Mouse (Mus musculus) midbrain, embryonic 14.5 days (tissue): ENCODE data around the gene Trim40. TPM values are rescaled to one million over a fixed set of nuclear protein-coding genes. Genes with fewer than 3 reads are reported as not detected.
A peak's percentile ranks its signal among the peaks of the same experiment; 100 is the strongest.

Experiments used
- ATAC-seq: fragments of 200-750 bp; cut with Nextera tagmentation; 2 replicates; pipeline ENCODE4 v1.8.0; 2017; ENCODE audit warnings: moderate number of reproducible peaks, moderate library complexity; ENCODE audit not compliant: low FRiP score, low TSS enrichment
- DNase-seq: peaks from one replicate; pipeline ENCODE4 v3.0.0-alpha.2; 2015
- H3K27ac ChIP-seq: fragments of 300-500 bp; sonication (generic); replicated peaks from 2 replicates; pipeline ENCODE4 v1.5.1; 2014; ENCODE audit warnings: mild to moderate bottlenecking, low read depth, low read length, moderate library complexity
- H3K27me3 ChIP-seq: fragments of 300-500 bp; sonication (generic); 2 replicates; pipeline ENCODE4 v1.6.1; 2014; ENCODE audit warnings: low read length, control low read depth, mixed read lengths; ENCODE audit not compliant: control insufficient read depth, insufficient read depth
- H3K36me3 ChIP-seq: fragments of 300-500 bp; sonication (generic); 2 replicates; pipeline ENCODE4 v1.6.1; 2014; ENCODE audit warnings: low read length, control low read depth; ENCODE audit not compliant: control insufficient read depth, insufficient read depth
- H3K4me1 ChIP-seq: fragments of 300-500 bp; sonication (generic); 2 replicates; pipeline ENCODE4 v1.6.1; 2014; ENCODE audit warnings: mild to moderate bottlenecking, antibody characterized with exemption, low read length, control low read depth; ENCODE audit not compliant: control insufficient read depth, insufficient read depth
- H3K4me2 ChIP-seq: fragments of 300-500 bp; sonication (generic); 2 replicates; pipeline ENCODE4 v1.6.1; 2014; ENCODE audit warnings: mild to moderate bottlenecking, low read length, moderate library complexity
- H3K4me3 ChIP-seq: fragments of 300-500 bp; sonication (generic); replicated peaks from 2 replicates; pipeline ENCODE4 v1.5.1; 2014; ENCODE audit warnings: low read depth, low read length
- H3K9ac ChIP-seq: fragments of 300-500 bp; sonication (generic); replicated peaks from 2 replicates; pipeline ENCODE4 v1.6.1; 2014; ENCODE audit warnings: mild to moderate bottlenecking, low read length, moderate library complexity
- H3K9me3 ChIP-seq: fragments of 300-500 bp; sonication (generic); 2 replicates; pipeline ENCODE4 v1.6.1; 2016; ENCODE audit warnings: low read length, control low read depth, mixed read lengths; ENCODE audit not compliant: control insufficient read depth
- WGBS: fragments of 180-500 bp; shearing (Covaris S2); extraction: QIAGEN DNeasy Blood & Tissue Kit; methylation state at CpG from one replicate; pipeline ENCODE4 v1.1.7; 2014; 5-methylcytosine and 5-hydroxymethylcytosine counted together
- polyA plus RNA-seq: library from polyadenylated mRNA; unstranded; fragments of >200 nt; fragmentation: Nextera tagmentation; extraction: Ambion mirVana; gene quantifications from 2 replicates; pipeline ENCODE4 v1.2.1, GENCODE M21; 2014

Trim40 gene
- polyA plus RNA-seq, 1 experiment from 2014 or later = not detected

DNA sequence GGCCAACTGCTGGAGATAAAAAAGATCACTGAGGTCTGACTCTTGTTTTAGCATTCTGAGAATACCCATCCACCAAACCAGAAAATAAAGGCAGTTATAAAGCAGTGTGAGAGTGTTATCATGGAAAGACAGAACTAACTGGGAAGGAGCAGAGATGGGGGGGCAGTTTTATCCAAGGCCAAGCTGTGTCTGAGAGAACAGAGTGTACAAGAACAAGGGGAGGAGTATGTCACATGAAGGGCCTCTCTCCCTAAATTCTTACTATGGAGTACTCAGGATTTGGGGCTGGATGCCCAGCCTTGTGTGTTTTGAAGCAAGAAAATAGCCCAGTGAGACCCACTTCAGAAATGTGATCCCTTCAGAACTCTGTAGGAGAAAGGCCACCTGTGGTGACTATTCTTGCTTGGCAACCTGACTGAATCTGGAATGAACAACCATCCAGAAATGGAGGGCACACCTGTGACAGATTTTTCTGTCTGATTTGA is 48.9 kb downstream of the Trim40 start:
- peaks cover 9% of the 10 kb centered on the region; the same call in 1 of the 2 replicates for H3K4me1 ChIP-seq
- H3K36me3 ChIP-seq = 0 out of 2 replicates have a peak, but pooled peaks cover 9% of the 10 kb centered on the region
- H3K4me2 ChIP-seq = no peak overlapping the region

DNA sequence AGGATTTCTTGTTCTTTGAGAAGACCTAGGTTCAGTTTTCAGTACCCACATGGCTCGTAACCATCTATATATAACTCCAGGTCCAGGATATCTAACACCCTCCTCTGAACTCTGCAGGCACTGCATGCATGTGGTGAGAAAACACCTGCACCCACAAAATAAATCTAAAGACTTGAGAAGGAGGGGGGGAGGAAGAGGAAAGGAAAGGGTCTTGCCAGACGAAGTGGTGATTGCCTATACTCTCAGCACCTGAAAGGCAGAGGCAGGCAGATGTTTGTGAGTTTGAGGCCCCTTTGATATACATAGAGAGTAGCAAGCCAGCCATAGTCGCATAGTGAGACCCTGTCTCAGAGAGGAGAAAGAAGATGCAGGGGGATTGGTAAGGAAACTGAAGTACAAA is 50.0 kb downstream of the Trim40 start:
- Histone ChIP-seq H3K4me2 (no peak overlapping the region), H3K4me1 (peaks cover 10% of the 10 kb centered on the region; the same call in 1 of the 2 replicates), H3K9ac (no peak overlapping the region), H3K4me3 (no peak overlapping the region), H3K36me3 (0 out of 2 replicates have a peak, but pooled peaks cover 9% of the 10 kb centered on the region), H3K27ac (no peak overlapping the region), H3K9me3 (no peaks in the 10 kb centered on the region), H3K27me3 (no peaks in the 10 kb centered on the region)
- 87% methylated on average over 3 of the region's 3 CpGs for WGBS
- DNase-seq (no peak), ATAC-seq (no peak)

More for the DNA sequence above, 48.9 kb downstream of the Trim40 start:
- Histone ChIP-seq H3K4me3 (no peak overlapping the region), H3K9ac (no peak overlapping the region), H3K27ac (no peak overlapping the region), H3K27me3 (no peaks in the 10 kb centered on the region), H3K9me3 (no peaks in the 10 kb centered on the region)
- no peak for ATAC-seq
- no peak for DNase-seq

DNA sequence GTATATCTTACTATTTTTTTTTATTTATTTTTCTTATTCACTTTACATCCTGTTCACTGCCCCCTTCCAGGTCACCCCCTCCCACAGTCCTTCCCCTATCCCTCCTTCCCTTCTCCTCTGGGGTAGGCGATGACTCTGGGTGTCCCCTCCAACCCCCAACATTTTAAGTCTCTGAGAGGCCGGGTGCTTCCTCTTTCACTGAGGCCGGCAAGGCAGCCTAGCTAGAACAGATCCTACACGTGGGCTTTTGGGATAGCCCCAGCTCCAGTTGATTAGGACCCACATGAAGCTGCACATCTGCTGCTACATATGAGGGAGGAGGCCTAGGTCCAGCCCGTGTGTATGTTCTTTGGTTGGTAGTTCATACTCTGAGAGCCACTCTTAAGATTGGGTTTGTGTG is 50.9 kb downstream of the Trim40 start:
- Histone ChIP-seq H3K36me3 (0 out of 2 replicates have a peak, but pooled peaks cover 6% of the 10 kb centered on the region), H3K9me3 (no peaks in the 10 kb centered on the region), H3K4me1 (peaks cover 10% of the 10 kb centered on the region; the same call in 1 of the 2 replicates), H3K4me3 (no peak overlapping the region), H3K4me2 (no peak overlapping the region), H3K9ac (no peak overlapping the region), H3K27ac (no peak overlapping the region), H3K27me3 (no peaks in the 10 kb centered on the region)
- no peak for DNase-seq
- WGBS = 88% methylated on average over 5 of the region's 5 CpGs
- no peak for ATAC-seq

DNA sequence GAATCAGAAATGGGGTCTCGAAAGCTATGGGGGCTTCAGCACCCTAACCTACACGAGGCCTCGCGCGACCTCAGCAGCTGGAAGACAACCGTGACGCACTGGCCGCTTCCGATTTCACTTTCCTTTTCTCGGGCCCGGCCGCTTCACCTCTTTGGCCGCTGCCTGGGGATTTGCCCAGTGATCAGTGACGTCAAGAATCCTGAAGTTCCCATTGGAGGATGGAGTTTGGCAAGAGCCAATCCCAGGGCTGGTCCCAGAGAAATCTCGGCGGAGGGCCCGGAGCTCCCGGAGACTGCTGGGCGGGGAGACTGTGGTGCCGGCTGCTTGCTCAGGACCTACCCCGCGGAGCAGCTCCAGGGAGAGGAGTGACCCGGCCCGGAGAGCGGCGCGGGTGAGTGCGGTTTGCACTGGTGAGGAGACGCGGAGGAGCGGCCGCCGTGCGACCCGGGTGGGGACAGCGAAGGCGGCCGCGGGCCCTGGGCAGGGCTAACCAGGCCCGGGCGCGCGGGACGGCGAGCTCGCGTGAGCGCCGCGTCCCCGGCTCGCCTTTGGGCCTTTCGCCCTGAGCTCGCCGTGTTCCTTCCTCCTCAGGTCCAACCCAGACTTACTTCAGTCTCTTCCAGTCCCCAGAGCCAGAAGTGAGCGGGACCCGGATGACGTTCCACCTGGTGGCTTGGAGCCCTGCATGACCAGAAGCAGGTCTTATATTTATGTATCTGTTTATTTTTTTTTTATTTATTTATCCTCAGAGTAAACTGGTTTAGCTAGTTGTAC is 52.9 kb downstream of the Trim40 start, which contains the start of gene Trim26:
Trim26 (plus strand) TSS at position 261 of the 774 bp plus-strand sequence.
- Histone ChIP-seq H3K27me3 (no peaks in the 10 kb centered on the region), H3K4me3 (peak within 1 kb of the TSS; percentile 80), H3K4me2 (peak within 1 kb of the TSS; percentile 64), H3K36me3 (0 out of 2 replicates have a peak, but pooled peaks cover under 1% of the 10 kb centered on the region), H3K9me3 (no peaks in the 10 kb centered on the region), H3K4me1 (peaks cover 10% of the 10 kb centered on the region; the same call in 1 of the 2 replicates), H3K27ac (peak within 1 kb of the TSS; percentile 91), H3K9ac (peak within 1 kb of the TSS; percentile 84)
- ATAC-seq (peak; percentile 98), DNase-seq (peak; percentile 98)
- under 1% methylated on average over 58 of the region's 58 CpGs for whole genome bisulfite sequencing

DNA sequence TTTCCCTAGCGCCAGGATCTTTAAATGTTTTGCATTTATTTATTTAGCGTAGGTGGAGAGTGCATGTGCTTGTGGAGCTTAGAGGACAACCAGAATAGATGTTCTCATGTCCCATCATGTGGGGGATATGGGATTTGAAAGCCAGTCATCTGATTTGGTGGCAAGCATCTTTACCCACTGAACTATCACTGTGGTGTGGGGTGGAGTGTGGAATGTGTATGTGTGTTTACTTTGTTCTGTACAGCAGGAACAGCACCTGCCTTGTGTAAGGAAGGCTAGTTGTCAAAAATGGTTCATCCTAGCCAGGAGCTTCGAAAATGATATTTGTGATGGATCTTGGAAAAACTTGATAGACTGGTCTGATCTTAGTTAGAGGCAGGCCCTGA is 53.5 kb downstream of the Trim40 start:
- 13% methylated on average over 3 of the region's 3 CpGs for WGBS
- H3K4me2 ChIP-seq = peak overlapping the region; percentile 64
- H3K27me3 ChIP-seq = no peaks in the 10 kb centered on the region
- H3K4me1 ChIP-seq = peaks cover 10% of the 10 kb centered on the region; the same call in 1 of the 2 replicates
- H3K9me3 ChIP-seq = no peaks in the 10 kb centered on the region
- ATAC-seq = 0 out of 2 replicates have a peak, but pooled peaks have one; percentile 9
- peak overlapping the region; percentile 91 for H3K27ac ChIP-seq
- H3K36me3 ChIP-seq = no peaks in the 10 kb centered on the region
- H3K4me3 ChIP-seq = peak overlapping the region; percentile 80
- peak overlapping the region; percentile 84; the same call in 1 of the 2 replicates for H3K9ac ChIP-seq
- DNase-seq = no peak

DNA sequence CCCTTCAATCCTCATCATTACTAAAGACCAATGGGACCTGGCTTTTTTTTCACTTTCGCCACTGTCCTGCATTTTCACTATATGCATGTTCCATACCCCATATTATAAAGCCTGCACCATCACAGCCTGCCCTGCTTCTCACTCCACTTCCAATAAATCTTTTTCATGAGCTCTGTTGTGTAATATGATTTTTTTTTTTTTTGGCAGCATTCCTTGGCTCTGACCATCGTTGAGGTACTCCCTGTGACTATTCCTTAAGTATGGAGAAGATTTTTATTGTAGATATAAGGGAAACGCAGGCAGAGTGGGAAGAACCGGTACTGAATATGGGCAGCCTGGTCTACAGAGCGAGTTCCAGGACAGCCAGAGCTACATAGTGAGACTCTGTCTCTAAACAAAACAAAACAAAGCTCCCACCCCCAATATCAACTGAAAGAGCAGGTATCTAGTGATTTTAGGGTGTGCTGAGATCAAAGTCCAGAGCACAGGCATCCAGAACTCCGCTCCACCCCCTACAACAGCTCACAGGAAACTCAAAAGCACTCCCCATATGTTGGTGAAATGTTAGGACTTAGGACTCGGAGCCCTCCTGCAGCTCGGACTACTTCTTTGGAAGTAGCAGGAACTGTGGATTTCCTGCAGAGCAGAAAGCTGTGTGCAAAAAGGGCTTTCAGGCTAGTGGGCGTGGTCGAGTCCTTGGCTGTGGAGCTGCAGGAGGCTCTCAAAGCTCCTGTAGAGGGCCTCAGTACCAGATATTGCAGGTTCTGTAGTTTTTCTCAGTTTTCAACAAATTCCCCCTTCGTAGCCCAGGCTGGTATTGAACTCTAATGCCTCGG is 54.1 kb downstream of the Trim40 start:
- Histone ChIP-seq H3K4me3 (no peak overlapping the region), H3K4me1 (peaks cover 10% of the 10 kb centered on the region; the same call in 1 of the 2 replicates), H3K9ac (no peak overlapping the region), H3K27ac (peak overlapping the region; percentile 91; the same call in 1 of the 2 replicates), H3K9me3 (no peaks in the 10 kb centered on the region), H3K36me3 (no peaks in the 10 kb centered on the region), H3K27me3 (no peaks in the 10 kb centered on the region), H3K4me2 (peak overlapping the region; percentile 64)
- ATAC-seq = no peak
- DNase-seq = peak; percentile 68
- 34% methylated on average over 12 of the region's 12 CpGs for whole genome bisulfite sequencing

DNA sequence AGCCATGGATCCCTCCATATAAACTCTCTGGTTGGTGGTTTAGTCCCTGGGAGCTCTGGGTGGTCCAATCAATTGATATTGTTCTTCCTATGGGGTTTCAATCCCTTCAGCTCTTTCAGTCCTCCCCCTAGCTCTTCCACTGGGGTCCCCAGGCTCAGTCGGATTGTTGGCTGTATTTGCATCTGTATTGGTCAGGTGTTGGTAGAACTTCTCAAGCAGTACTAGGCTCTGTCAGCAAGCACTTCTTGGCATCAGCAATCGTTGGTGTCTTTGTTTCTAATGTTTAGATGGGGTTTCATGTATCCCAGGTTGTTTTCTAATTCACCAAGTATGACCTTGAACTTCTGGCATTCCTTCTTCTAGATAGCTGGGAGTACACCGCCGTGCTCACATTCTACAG is 57.2 kb downstream of the Trim40 start:
- no peaks in the 10 kb centered on the region for H3K27me3 ChIP-seq
- peaks cover 7% of the 10 kb centered on the region; the same call in 1 of the 2 replicates for H3K4me1 ChIP-seq
- DNase-seq (no peak), ATAC-seq (no peak)
- no peak overlapping the region for H3K9ac ChIP-seq
- WGBS = 61% methylated on average over 4 of the region's 4 CpGs
- no peaks in the 10 kb centered on the region for H3K36me3 ChIP-seq
- H3K4me2 ChIP-seq = no peak overlapping the region
- no peak overlapping the region for H3K4me3 ChIP-seq
- no peak overlapping the region for H3K27ac ChIP-seq
- no peaks in the 10 kb centered on the region for H3K9me3 ChIP-seq
